8 mouse cellular contexts compared by ENCODE assay signal in the genomic region with DNA sequence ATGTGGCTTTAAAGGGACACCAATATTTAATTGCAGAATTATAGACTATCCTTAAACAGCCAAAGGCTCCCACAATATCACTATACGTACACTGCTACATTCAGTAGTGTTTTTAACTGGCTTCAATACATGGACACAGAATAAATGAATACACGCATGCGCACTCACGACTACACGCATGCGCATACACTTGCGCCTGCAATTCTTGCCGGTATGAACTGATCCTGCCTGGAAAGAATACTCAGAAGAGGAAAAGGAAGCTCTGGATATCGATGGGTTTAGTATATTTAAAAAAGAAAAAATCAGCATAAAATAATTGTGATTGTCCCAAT.
DNase-seq lines count a peak whose midpoint lies in the region; ATAC-seq lines count a peak whose summit lies in the region.

No protein-coding gene starts in this region.

- H3K4me1 ChIP-seq in hindbrain, embryonic 15.5 days (replicated peaks), result peaks cover 17% of the 10 kb centered on the region
- peaks cover 58% of the 10 kb centered on the region for H3K4me1 ChIP-seq in limb, embryonic 13.5 days

- WGBS in hindbrain, embryonic 15.5 days, result 60% methylated on average over 9 of the region's 9 CpGs
- 76% methylated on average over 9 of the region's 9 CpGs for WGBS in limb, embryonic 13.5 days

- peak; percentile 66 for ATAC-seq in hindbrain, embryonic 15.5 days (ENCODE audit: low FRiP score, low read depth)
- no peak for ATAC-seq in limb, embryonic 13.5 days (ENCODE audit: low FRiP score, low read depth)
- ATAC-seq in megakaryocyte progenitor cell, adult 5-6 weeks (replicated peaks; ENCODE audit: poor library complexity), result no peak
- no peak for ATAC-seq in granulocyte monocyte progenitor cell, adult 5-6 weeks (replicated peaks; ENCODE audit: poor library complexity, severe bottlenecking)
- ATAC-seq in CD4-positive, CD25-positive, alpha-beta regulatory T cell, adult 4 months, result no peak

- H3K4me2 ChIP-seq in hindbrain, embryonic 15.5 days, result peak overlapping the region; percentile 47
- H3K4me2 ChIP-seq in limb, embryonic 13.5 days (replicated peaks), result peak overlapping the region; percentile 38; the same call in 1 of the 2 replicates

- H3K9me3 ChIP-seq in hindbrain, embryonic 15.5 days, result no peaks in the 10 kb centered on the region
- no peaks in the 10 kb centered on the region for H3K9me3 ChIP-seq in limb, embryonic 13.5 days

- H3K4me3 ChIP-seq in hindbrain, embryonic 15.5 days, result peak overlapping the region; percentile 27
- H3K4me3 ChIP-seq in limb, embryonic 13.5 days, result no peak overlapping the region

- peak; percentile 79 for DNase-seq in left cerebral cortex, adult 11 months (ENCODE audit: low spot score)
- no peak for DNase-seq in left cerebral cortex, postnatal 4 days
- peak; percentile 76 to 84 for DNase-seq in right cerebral cortex, postnatal 36 days (ENCODE audit: low spot score in 2 of 2)

- H3K36me3 ChIP-seq in hindbrain, embryonic 15.5 days, result no peaks in the 10 kb centered on the region
- no peaks in the 10 kb centered on the region for H3K36me3 ChIP-seq in limb, embryonic 13.5 days

- no peak overlapping the region for H3K9ac ChIP-seq in hindbrain, embryonic 15.5 days
- no peak overlapping the region for H3K9ac ChIP-seq in limb, embryonic 13.5 days

- intact Hi-C loops in left cerebral cortex, postnatal 4 days (cut with DNase I), result loop anchor here (5.0 kb wide), 1 partner anchor 58 kb away; no protein-coding TSS in a partner anchor

- peak overlapping the region; percentile 78 for H3K27ac ChIP-seq in hindbrain, embryonic 15.5 days (replicated peaks)
- H3K27ac ChIP-seq in limb, embryonic 13.5 days, result no peak overlapping the region

- H3K27me3 ChIP-seq in hindbrain, embryonic 15.5 days, result no peaks in the 10 kb centered on the region
- 0 out of 2 replicates have a peak, but pooled peaks cover 2% of the 10 kb centered on the region for H3K27me3 ChIP-seq in limb, embryonic 13.5 days
